Mouse (Mus musculus) liver, postnatal 0 days (tissue): ENCODE measurements around the gene Gm47969. TPM values are rescaled to one million over a fixed set of nuclear protein-coding genes. Genes with fewer than 3 reads are reported as not detected.

Experiments
- ATAC-seq: fragments of 200-750 bp; cut with Nextera tagmentation; 2 replicates; pipeline ENCODE4 v1.8.0; 2017; ENCODE audit warnings: mild to moderate bottlenecking, moderate library complexity
- DNase-seq: peaks from one replicate; pipeline ENCODE4 v3.0.0-alpha.2; 2016
- H3K27ac ChIP-seq: fragments of 300-500 bp; sonication (generic); 2 replicates; pipeline ENCODE4 v1.5.1; 2014; ENCODE audit warnings: antibody characterized with exemption, moderate library complexity, mild to moderate bottlenecking, low read depth
- H3K27me3 ChIP-seq: fragments of 300-500 bp; sonication (generic); 2 replicates; pipeline ENCODE4 v1.6.1; 2014; ENCODE audit warnings: low read length, control low read depth, mixed read lengths; ENCODE audit not compliant: insufficient read depth
- H3K36me3 ChIP-seq: fragments of 300-500 bp; sonication (generic); replicated peaks from 2 replicates; pipeline ENCODE4 v1.6.1; 2014; ENCODE audit warnings: mild to moderate bottlenecking, control low read depth, low read length, moderate library complexity, mixed read lengths; ENCODE audit not compliant: insufficient read depth
- H3K4me1 ChIP-seq: fragments of 300-500 bp; sonication (generic); 2 replicates; pipeline ENCODE4 v1.6.1; 2014; ENCODE audit warnings: antibody characterized with exemption, mild to moderate bottlenecking, control low read depth; ENCODE audit not compliant: insufficient read depth
- H3K4me2 ChIP-seq: fragments of 300-500 bp; sonication (generic); 2 replicates; pipeline ENCODE4 v1.6.1; 2014; ENCODE audit warnings: low read depth, mild to moderate bottlenecking, low read length, moderate library complexity, mixed read lengths
- H3K4me3 ChIP-seq: fragments of 300-500 bp; sonication (generic); 2 replicates; pipeline ENCODE4 v1.5.1; 2014; ENCODE audit warnings: low read depth, low read length
- H3K9ac ChIP-seq: fragments of 300-500 bp; sonication (generic); replicated peaks from 2 replicates; pipeline ENCODE4 v1.6.1; 2014; ENCODE audit warnings: mild to moderate bottlenecking, moderate library complexity
- H3K9me3 ChIP-seq: fragments of 300-500 bp; sonication (generic); 2 replicates; pipeline ENCODE4 v1.6.1; 2016; ENCODE audit warnings: mild to moderate bottlenecking, control low read depth, low read length, mixed read lengths
- CTCF ChIP-seq: sonication (generic); IDR thresholded peaks from 2 replicates; pipeline ENCODE4 v1.5.1; 2016; ENCODE audit warnings: antibody characterized with exemption, low read depth
- EP300 ChIP-seq: IDR thresholded peaks from 2 replicates; pipeline ENCODE4 v1.6.1; 2016; ENCODE audit warnings: antibody characterized with exemption, low read depth, mild to moderate bottlenecking
- WGBS: fragments of 180-500 bp; shearing (Covaris S2); extraction: QIAGEN DNeasy Blood & Tissue Kit; methylation state at CpG from one replicate; pipeline ENCODE4 v1.1.7; 2014; ENCODE audit not compliant: insufficient replicate concordance; 5-methylcytosine and 5-hydroxymethylcytosine counted together
- polyA plus RNA-seq: library from polyadenylated mRNA; unstranded; fragments of >200 nt; fragmentation: Nextera tagmentation; extraction: Ambion mirVana; gene quantifications from 2 replicates; pipeline ENCODE4 v1.2.1, GENCODE M21; 2015

Gene Gm47969
- polyA plus RNA-seq, 1 experiment from 2014 or later = not detected

- 57% methylated on average over 3 of the region's 3 CpGs for WGBS
- Histone ChIP-seq H3K27ac (no peak overlapping the region), H3K36me3 (no peaks in the 10 kb centered on the region), H3K27me3 (no peaks in the 10 kb centered on the region), H3K9ac (no peak overlapping the region), H3K9me3 (no peaks in the 10 kb centered on the region), H3K4me1 (no peaks in the 10 kb centered on the region), H3K4me3 (no peak overlapping the region), H3K4me2 (no peak overlapping the region)
- ATAC-seq (no peak), DNase-seq (no peak)
- TF ChIP-seq CTCF (no peak), EP300 (no peak)
These were observed 46.5 kb downstream of the Gm47969 start for GRCm38 (mm10) chr1:83091268-83091667.

Other genes with a start within 250 kb of the Gm47969 start
- gene Agfg1, start 205.4 kb upstream of the Gm47969 start, polyA plus RNA-seq = 12.2 and 14.2 TPM in 2 replicates
- gene A030005L19Rik, start 131.6 kb upstream of the Gm47969 start, polyA plus RNA-seq = not detected in 2 replicates
- not detected in 2 replicates for gene A030014E15Rik, start 120.0 kb upstream of the Gm47969 start, polyA plus RNA-seq
- gene Gm6217, start 113.5 kb upstream of the Gm47969 start, polyA plus RNA-seq = not detected in 2 replicates
- gene A030003K21Rik, start 101.5 kb upstream of the Gm47969 start, polyA plus RNA-seq = not detected in 2 replicates
- not detected in 2 replicates for gene Gm7544, start 88.9 kb upstream of the Gm47969 start, polyA plus RNA-seq
- gene Gm47955, start 84.6 kb upstream of the Gm47969 start, polyA plus RNA-seq = not detected in 2 replicates
- not detected in 2 replicates for gene Gm47959, start 44.4 kb upstream of the Gm47969 start, polyA plus RNA-seq
- not detected in 2 replicates for gene Slc19a3, start 6.5 kb upstream of the Gm47969 start, polyA plus RNA-seq
- gene Krtap28-10, start 2.5 kb upstream of the Gm47969 start, polyA plus RNA-seq = not detected in 2 replicates
- not detected in 2 replicates for gene A030005K14Rik, start 14.4 kb downstream of the Gm47969 start, polyA plus RNA-seq
- gene Krtap28-13, start 16.0 kb downstream of the Gm47969 start, polyA plus RNA-seq = not detected in 2 replicates
- not detected in 2 replicates for gene Ccl20, start 71.8 kb downstream of the Gm47969 start, polyA plus RNA-seq
- gene Daw1, start 114.8 kb downstream of the Gm47969 start, polyA plus RNA-seq = not detected in 2 replicates